Comparison of ENCODE assay signal across 11 mouse cellular contexts in the genomic region with DNA sequence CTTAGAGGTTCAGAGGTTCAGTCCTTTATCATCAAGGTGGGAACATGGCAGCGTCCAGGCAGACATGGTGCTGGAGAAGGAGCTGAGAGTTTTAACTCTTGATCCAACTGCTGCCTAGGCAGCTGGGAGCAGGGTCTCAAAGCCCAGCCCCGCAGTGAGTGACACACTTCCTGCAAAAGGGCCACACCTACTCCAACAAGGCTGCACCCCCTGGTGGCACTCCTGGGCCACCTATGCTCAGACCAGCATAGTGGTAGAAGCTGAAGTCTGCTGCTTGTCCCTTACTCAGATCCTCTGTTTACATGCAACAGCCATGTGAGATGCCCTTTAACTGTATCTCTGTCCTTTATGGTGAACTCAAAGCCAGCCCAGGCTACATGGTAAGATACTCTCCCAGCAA. TPM values are rescaled to one million over a fixed set of nuclear protein-coding genes. Genes with fewer than 3 reads are reported as not detected.
A peak's percentile ranks its signal among the peaks of the same experiment; 100 is the strongest.
DNase-seq lines count a peak whose midpoint lies in the region; ATAC-seq and TF ChIP-seq lines count a peak whose summit lies in the region.
"Had no signal": no experiment of that assay in that cellular context is flagged by ENCODE, and none has a peak within 500 bp of the region (broad histone marks: within the 10 kb centered on the region; RNA-seq: fewer than 3 reads in every experiment).

No protein-coding gene starts in this region.

- H3K27me3 ChIP-seq in heart, adult 2 months (ENCODE audit: control insufficient read depth, insufficient read depth, low read length): no peaks in the 10 kb centered on the region
- H3K27me3 ChIP-seq in forebrain, embryonic 10.5 days (ENCODE audit: poor library complexity, severe bottlenecking): no peaks in the 10 kb centered on the region
- H3K27me3 ChIP-seq: forebrain, embryonic 13.5 days; hindbrain, embryonic 15.5 days had no signal

- H3K4me1 ChIP-seq in heart, adult 2 months (ENCODE audit: control insufficient read depth, insufficient read depth, low read length): peaks cover 3% of the 10 kb centered on the region
- H3K4me1 ChIP-seq in forebrain, embryonic 10.5 days: no peaks in the 10 kb centered on the region
- H3K4me1 ChIP-seq: forebrain, embryonic 13.5 days; hindbrain, embryonic 15.5 days had no signal

- no peak overlapping the region for H3K27ac ChIP-seq in heart, adult 2 months
- no peak overlapping the region for H3K27ac ChIP-seq in forebrain, embryonic 10.5 days
- H3K27ac ChIP-seq: forebrain, embryonic 13.5 days; hindbrain, embryonic 15.5 days had no signal

- no peaks in the 10 kb centered on the region for H3K79me2 ChIP-seq in heart, adult 2 months (replicated peaks; ENCODE audit: control insufficient read depth, insufficient read depth, low read length)

- H3K9me3 ChIP-seq in forebrain, embryonic 10.5 days: no peaks in the 10 kb centered on the region
- H3K9me3 ChIP-seq: forebrain, embryonic 13.5 days; hindbrain, embryonic 15.5 days had no signal

- peaks cover 3% of the 10 kb centered on the region; the same call in 1 of the 2 replicates for H3K36me3 ChIP-seq in heart, adult 2 months (ENCODE audit: control insufficient read depth, insufficient read depth, low read length)
- 0 out of 2 replicates have a peak, but pooled peaks cover 2% of the 10 kb centered on the region for H3K36me3 ChIP-seq in forebrain, embryonic 10.5 days (replicated peaks)
- H3K36me3 ChIP-seq: hindbrain, embryonic 15.5 days had no signal

- DNase-seq in heart, adult 2 months: no peak
- DNase-seq in heart, adult 9 months (ENCODE audit: low spot score in 2 of 2): no peak
- DNase-seq in 416B (ENCODE audit: low read depth) (peak; percentile 52), WW6 (ENCODE audit: low read depth, low spot score) (peak; percentile 16)
- DNase-seq in gastrocnemius, postnatal 36 days: no peak
- DNase-seq in right cerebral cortex, adult 18-20 months: no peak
- no peak for DNase-seq in forebrain, embryonic 10.5 days (ENCODE audit: extremely low spot score, low spot score)
- DNase-seq: heart, adult 11 months had no signal

- 71% methylated on average over 2 of the region's 2 CpGs for WGBS in heart, adult 2 months
- WGBS in forebrain, embryonic 10.5 days: 76% methylated on average over 2 of the region's 2 CpGs

- TF ChIP-seq EP300 in heart, adult 2 months (IDR thresholded peaks at IDR 0.05; ENCODE audit: insufficient read depth, low read depth, low read length): no peak

- 0 out of 2 replicates have a peak, but pooled peaks have one; percentile 10 for TF ChIP-seq CTCF in heart, adult 2 months (IDR thresholded peaks at IDR 0.05)

- intact Hi-C loops in heart, adult 2 months (cut with DNase I): no loop called here
- intact Hi-C loops in gastrocnemius, postnatal 36 days (cut with DNase I): no loop called here

- ATAC-seq in megakaryocyte-erythroid progenitor cell, adult 5-6 weeks (replicated peaks; ENCODE audit: low FRiP score, low TSS enrichment, poor library complexity, severe bottlenecking): peak; percentile 71; the same call in 1 of the 2 replicates
- ATAC-seq: forebrain, embryonic 13.5 days had no signal

- H3K4me3 ChIP-seq in heart, adult 2 months: no peak overlapping the region
- H3K4me3 ChIP-seq in forebrain, embryonic 10.5 days: no peak overlapping the region
- H3K4me3 ChIP-seq: forebrain, embryonic 13.5 days; hindbrain, embryonic 15.5 days had no signal

- TF ChIP-seq POLR2A in heart, adult 2 months (IDR thresholded peaks at IDR 0.05; ENCODE audit: insufficient read depth, low read depth, low read length): no peak

- no peak overlapping the region for H3K9ac ChIP-seq in heart, adult 2 months (ENCODE audit: low read depth, low read length)
- H3K9ac ChIP-seq: forebrain, embryonic 13.5 days; hindbrain, embryonic 15.5 days had no signal

RNA-seq across cellular contexts. Expression of gene Btrc, which starts 47.5 kb away (rescaled TPM):
- 10 to 100 TPM; 19.6 to 20.4 TPM for total RNA-seq in heart, adult 2 months (2021)
- 10.4 and 18.0 TPM in 2 replicates for polyA plus RNA-seq in heart, adult 2 months (2012; rRNA removed)
- 32.8 and 43.0 TPM in 2 replicates for total RNA-seq in megakaryocyte-erythroid progenitor cell, adult 5-6 weeks (2014; fragmentation: Nextera tagmentation)
- 14.2 and 28.2 TPM in 2 replicates for total RNA-seq in megakaryocyte-erythroid progenitor cell, adult 5-6 weeks (2017)
- total RNA-seq in gastrocnemius, postnatal 36 days (2021): 10 to 100 TPM; 21.0 to 21.6 TPM
- 47.4 and 50.3 TPM in 2 replicates for polyA plus RNA-seq in forebrain, embryonic 10.5 days (2016; fragmentation: Nextera tagmentation; extraction: Ambion mirVana)

Comparison
In these comparisons a context has a peak if more than half of its experiments do, and no peak if none do; other contexts are left out.
1. DNase-seq: peak in 416B (single experiment) and WW6 (single experiment); none in heart, adult 2 months (0 of 2), heart, adult 9 months (0 of 2), gastrocnemius, postnatal 36 days (0 of 2), right cerebral cortex, adult 18-20 months (single experiment) and forebrain, embryonic 10.5 days (single experiment).